Mouse (Mus musculus) myocyte (in vitro differentiated cells): ENCODE results near the gene Stk32c. TPM values are rescaled to one million over a fixed set of nuclear protein-coding genes. Genes with fewer than 3 reads are reported as not detected.

Source experiments
- H3K27me3 ChIP-seq: one replicate; pipeline ENCODE4 v1.6.1; 2011; ENCODE audit not compliant: control insufficient read depth, insufficient read depth, insufficient read length
- H3K36me3 ChIP-seq: one replicate; pipeline ENCODE4 v1.6.1; 2011; ENCODE audit not compliant: control insufficient read depth, insufficient read depth
- H3K4me2 ChIP-seq: one replicate; pipeline ENCODE4 v1.6.1; 2011; ENCODE audit warnings: low read depth, control low read depth
- H3K4me3 ChIP-seq: one replicate; pipeline ENCODE4 v1.5.1; 2011; ENCODE audit warnings: mild to moderate bottlenecking, control low read depth, moderate library complexity
- H3K79me2 ChIP-seq: one replicate; pipeline ENCODE4 v1.6.1; 2011; ENCODE audit not compliant: control insufficient read depth, insufficient read depth
- H3ac ChIP-seq: one replicate; pipeline ENCODE4 v1.6.1; 2011; ENCODE audit not compliant: control insufficient read depth, insufficient read length
- CEBPB ChIP-seq: IDR thresholded peaks from 2 replicates; pipeline ENCODE4 v1.6.1; 2011; ENCODE audit warnings: mild to moderate bottlenecking, moderate library complexity; ENCODE audit not compliant: poor library complexity, insufficient read depth, severe bottlenecking
- E2F4 ChIP-seq: IDR thresholded peaks from one replicate; pipeline ENCODE4 v1.6.1; 2011; ENCODE audit warnings: mild to moderate bottlenecking, control low read depth, moderate library complexity; ENCODE audit not compliant: insufficient read depth
- MYOG ChIP-seq, 3 experiments: IDR thresholded peaks; one replicate each; pipeline ENCODE4 v1.6.1; 2011; ENCODE audit warnings: control low read depth in 2 of 3, low read depth in 2 of 3, mild to moderate bottlenecking in 2 of 3; ENCODE audit not compliant: insufficient read length in 2 of 3, control insufficient read depth in 1 of 3, insufficient read depth in 1 of 3
- POLR2A ChIP-seq: IDR thresholded peaks from one replicate; pipeline ENCODE4 v1.6.1; 2011; ENCODE audit warnings: low read depth, mild to moderate bottlenecking, control low read depth, moderate library complexity; ENCODE audit not compliant: insufficient read length
- POLR2AphosphoS2 ChIP-seq: IDR thresholded peaks from one replicate; pipeline ENCODE4 v1.6.1; 2011; ENCODE audit warnings: low read depth, control low read depth; ENCODE audit not compliant: insufficient read length
- REST ChIP-seq: IDR thresholded peaks from one replicate; pipeline ENCODE4 v1.6.1; 2011; ENCODE audit warnings: mild to moderate bottlenecking, control low read depth, moderate library complexity; ENCODE audit not compliant: insufficient read depth, insufficient read length
- SRF ChIP-seq: IDR thresholded peaks from one replicate; pipeline ENCODE4 v1.6.1; 2011; ENCODE audit warnings: low read depth; ENCODE audit not compliant: control insufficient read depth, insufficient read length
- TCF12 ChIP-seq: IDR thresholded peaks from one replicate; pipeline ENCODE4 v1.6.1; 2011; ENCODE audit warnings: mild to moderate bottlenecking, control low read depth; ENCODE audit not compliant: poor library complexity, insufficient read depth, severe bottlenecking
- TCF3 ChIP-seq: IDR thresholded peaks from one replicate; pipeline ENCODE4 v1.6.1; 2011; ENCODE audit warnings: low read depth, control low read depth; ENCODE audit not compliant: insufficient read length
- polyA plus RNA-seq: library from polyadenylated mRNA; unstranded; fragments of >200 nt; fragmentation: generic; extraction: Trizol; gene quantifications from one replicate; pipeline ENCODE4 v1.2.1, GENCODE M21; 2012; ENCODE audit warnings: missing spikeins

The Stk32c gene
- polyA plus RNA-seq, 1 experiment, result 1.0 TPM

DNA sequence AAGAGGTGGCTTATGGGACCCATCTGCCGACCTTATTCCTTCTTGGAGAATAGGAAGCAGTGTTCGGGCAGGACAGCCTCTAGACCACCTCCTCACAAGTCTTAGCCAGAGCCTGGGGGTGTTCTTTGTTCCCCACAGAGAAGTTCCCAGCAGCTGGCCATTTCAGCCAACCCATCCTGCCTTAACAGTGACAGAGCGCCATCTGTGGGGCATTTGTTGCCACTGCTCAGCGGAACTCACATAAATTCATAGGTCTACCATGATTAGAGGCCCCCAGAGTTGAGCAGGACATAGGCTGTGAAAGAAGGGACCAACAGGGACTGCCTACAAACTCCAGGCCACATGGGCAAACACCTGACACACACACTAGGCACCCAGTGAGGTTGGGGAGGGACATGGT lies 149.7 kb downstream of the Stk32c start:
- no peak overlapping the region for H3K4me2 ChIP-seq
- no peaks in the 10 kb centered on the region for H3K79me2 ChIP-seq
- H3K36me3 ChIP-seq, result no peaks in the 10 kb centered on the region
- H3K4me3 ChIP-seq, result no peak overlapping the region
- H3K27me3 ChIP-seq, result no peaks in the 10 kb centered on the region
- TF ChIP-seq TCF12, result no peak
- no peak for TF ChIP-seq TCF3
- TF ChIP-seq CEBPB, result no peak
- no peak for TF ChIP-seq SRF
- no peak for TF ChIP-seq POLR2AphosphoS2
- TF ChIP-seq MYOG (IDR thresholded peaks at IDR 0.05; ENCODE audit: control insufficient read depth in 1 of 3, insufficient read depth in 1 of 3, insufficient read length in 2 of 3, low read depth in 2 of 3), result no peak
- TF ChIP-seq E2F4, result no peak
- TF ChIP-seq POLR2A, result no peak
- no peak for TF ChIP-seq REST
- no peak overlapping the region for H3ac ChIP-seq

Other genes with a start within 250 kb of the Stk32c start
- not detected for gene Dpysl4, start 127.3 kb downstream of the Stk32c start, polyA plus RNA-seq
- gene Lrrc27, start 319 bp downstream of the Stk32c start, polyA plus RNA-seq, result 7.9 TPM
- gene Pwwp2b, start 35.2 kb upstream of the Stk32c start, polyA plus RNA-seq, result 9.6 TPM
- 37.8 TPM for gene Inpp5a, start 175.8 kb upstream of the Stk32c start, polyA plus RNA-seq